Mouse (Mus musculus) erythroblast, embryonic 14.5 days (primary cell): ENCODE measurements around the gene Pif1.

Experiments used
- GATA1 ChIP-seq: IDR thresholded peaks from 2 replicates; pipeline ENCODE4 v1.6.1; 2012; ENCODE audit warnings: low read length, inconsistent platforms, mixed read lengths
- TAL1 ChIP-seq: IDR thresholded peaks from 3 replicates; pipeline ENCODE4 v1.6.1; 2012; ENCODE audit warnings: low read length, inconsistent platforms, mixed read lengths

DNA sequence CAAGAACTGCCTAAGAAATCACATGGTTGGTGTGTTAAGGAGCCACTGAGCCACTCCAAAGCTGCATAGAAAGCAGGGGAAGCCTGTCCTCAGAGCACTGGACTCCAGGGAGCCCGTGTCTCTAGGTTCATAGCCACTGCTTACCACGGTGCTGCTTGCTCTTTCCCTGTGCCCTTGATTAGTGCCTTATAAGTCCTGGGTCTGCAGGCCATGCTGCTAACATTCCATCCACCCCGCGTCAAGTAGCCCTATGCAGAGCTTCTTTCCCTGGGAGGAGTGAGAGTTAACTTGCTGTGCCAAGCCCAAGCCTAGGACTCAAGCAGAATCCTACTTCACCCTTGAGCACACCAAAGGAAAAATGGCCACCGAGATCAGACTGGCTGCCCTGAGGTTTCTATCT is 52.1 kb downstream of the Pif1 start:
- no peak for TF ChIP-seq GATA1
- TF ChIP-seq TAL1: no peak
